Mouse (Mus musculus): Measurements from ENCODE around the gene Ifnab. TPM values are rescaled to one million over a fixed set of nuclear protein-coding genes. Genes with fewer than 3 reads are reported as not detected.
A peak's percentile ranks its signal among the peaks of the same experiment; 100 is the strongest.

Ifnab gene
- polyA plus RNA-seq (2015; fragmentation: Nextera tagmentation; extraction: Ambion mirVana): not detected in 2 replicates

DNA sequence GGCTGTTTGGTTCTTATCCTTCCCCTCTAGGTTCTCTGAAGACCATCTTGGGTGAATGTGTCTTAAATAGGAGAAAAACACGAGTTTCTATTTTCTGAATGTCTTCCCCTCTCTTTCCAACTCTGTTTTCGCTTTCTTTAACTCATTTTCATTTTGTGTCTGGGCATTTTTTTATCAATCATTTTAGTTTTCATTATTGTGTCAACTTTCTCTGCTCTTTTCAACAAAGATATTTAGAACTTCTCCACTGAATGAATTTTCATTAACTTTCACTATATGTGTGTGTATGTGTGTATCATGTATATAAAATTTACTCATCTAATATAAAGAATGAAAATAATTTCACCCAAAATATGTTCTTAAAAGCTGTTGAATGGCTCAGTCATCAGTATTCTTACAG, at the start of gene Ifnab:
Gene Ifnab, minus strand, starts transcription at position 101 of the 400 bp plus-strand sequence.
- TF ChIP-seq EP300 (IDR thresholded peaks at IDR 0.05) (no peak), CTCF (IDR thresholded peaks at IDR 0.05) (no peak)
- Histone ChIP-seq H3K27ac (ENCODE audit: low read length) (no peak within 1 kb of the TSS), H3K4me2 (replicated peaks; ENCODE audit: low read depth, low read length) (no peak within 1 kb of the TSS), H3K36me3 (ENCODE audit: insufficient read depth, low read length) (no peaks in the 10 kb centered on the region), H3K9ac (replicated peaks; ENCODE audit: low read depth) (no peak within 1 kb of the TSS), H3K27me3 (replicated peaks; ENCODE audit: insufficient read depth, low read length) (no peaks in the 10 kb centered on the region), H3K4me3 (ENCODE audit: low read depth, low read length) (no peak within 1 kb of the TSS), H3K4me1 (ENCODE audit: insufficient read depth, low read depth, low read length) (no peaks in the 10 kb centered on the region), H3K9me3 (ENCODE audit: low read length) (no peaks in the 10 kb centered on the region)
- ATAC-seq (no peak), DNase-seq (ENCODE audit: low spot score) (no peak)
- 64% methylated on average over 2 of the region's 2 CpGs for WGBS

GRCm38 (mm10) chr4:88739036-88739435, 47.9 kb upstream of the Ifnab start:
- no peak for TF ChIP-seq CTCF (IDR thresholded peaks at IDR 0.05)
- TF ChIP-seq EP300 (IDR thresholded peaks at IDR 0.05): no peak
- WGBS: 84% methylated on average over 6 of the region's 6 CpGs

GRCm38 (mm10) chr4:88738480-88738879, 47.3 kb upstream of the Ifnab start:
- ATAC-seq (peak; percentile 62), DNase-seq (ENCODE audit: low spot score) (peak; percentile 81)
- Histone ChIP-seq H3K9ac (replicated peaks; ENCODE audit: low read depth) (no peak overlapping the region), H3K27ac (ENCODE audit: low read length) (no peak overlapping the region), H3K27me3 (replicated peaks; ENCODE audit: insufficient read depth, low read length) (no peaks in the 10 kb centered on the region), H3K4me1 (ENCODE audit: insufficient read depth, low read depth, low read length) (no peaks in the 10 kb centered on the region), H3K9me3 (ENCODE audit: low read length) (no peaks in the 10 kb centered on the region), H3K4me3 (ENCODE audit: low read depth, low read length) (no peak overlapping the region), H3K36me3 (ENCODE audit: insufficient read depth, low read length) (no peaks in the 10 kb centered on the region), H3K4me2 (replicated peaks; ENCODE audit: low read depth, low read length) (no peak overlapping the region)
- TF ChIP-seq CTCF (IDR thresholded peaks at IDR 0.05) (peak; percentile 93), EP300 (IDR thresholded peaks at IDR 0.05) (no peak)
- 1% methylated on average over 2 of the region's 2 CpGs for WGBS

More at GRCm38 (mm10) chr4:88739036-88739435, 47.9 kb upstream of the Ifnab start:
- H3K27me3 ChIP-seq (replicated peaks; ENCODE audit: insufficient read depth, low read length): no peaks in the 10 kb centered on the region
- no peaks in the 10 kb centered on the region for H3K36me3 ChIP-seq (ENCODE audit: insufficient read depth, low read length)
- H3K4me1 ChIP-seq (ENCODE audit: insufficient read depth, low read depth, low read length): no peaks in the 10 kb centered on the region
- H3K27ac ChIP-seq (ENCODE audit: low read length): no peak overlapping the region
- H3K9ac ChIP-seq (replicated peaks; ENCODE audit: low read depth): no peak overlapping the region
- no peaks in the 10 kb centered on the region for H3K9me3 ChIP-seq (ENCODE audit: low read length)
- H3K4me2 ChIP-seq (replicated peaks; ENCODE audit: low read depth, low read length): no peak overlapping the region
- DNase-seq (ENCODE audit: low spot score) (no peak), ATAC-seq (no peak)
- H3K4me3 ChIP-seq (ENCODE audit: low read depth, low read length): no peak overlapping the region

GRCm38 (mm10) chr4:88727324-88727723, 36.2 kb upstream of the Ifnab start:
- 0% methylated on average over 1 of the region's 1 CpGs for WGBS
- Histone ChIP-seq H3K9ac (replicated peaks; ENCODE audit: low read depth) (no peak overlapping the region), H3K27ac (ENCODE audit: low read length) (no peak overlapping the region), H3K4me1 (ENCODE audit: insufficient read depth, low read depth, low read length) (no peaks in the 10 kb centered on the region), H3K4me3 (ENCODE audit: low read depth, low read length) (no peak overlapping the region), H3K27me3 (replicated peaks; ENCODE audit: insufficient read depth, low read length) (no peaks in the 10 kb centered on the region), H3K36me3 (ENCODE audit: insufficient read depth, low read length) (no peaks in the 10 kb centered on the region), H3K9me3 (ENCODE audit: low read length) (no peaks in the 10 kb centered on the region), H3K4me2 (replicated peaks; ENCODE audit: low read depth, low read length) (no peak overlapping the region)
- ATAC-seq: peak; percentile 36
- TF ChIP-seq EP300 (IDR thresholded peaks at IDR 0.05): no peak
- peak; percentile 87 for TF ChIP-seq CTCF (IDR thresholded peaks at IDR 0.05)
- peak; percentile 81 for DNase-seq (ENCODE audit: low spot score)

DNA sequence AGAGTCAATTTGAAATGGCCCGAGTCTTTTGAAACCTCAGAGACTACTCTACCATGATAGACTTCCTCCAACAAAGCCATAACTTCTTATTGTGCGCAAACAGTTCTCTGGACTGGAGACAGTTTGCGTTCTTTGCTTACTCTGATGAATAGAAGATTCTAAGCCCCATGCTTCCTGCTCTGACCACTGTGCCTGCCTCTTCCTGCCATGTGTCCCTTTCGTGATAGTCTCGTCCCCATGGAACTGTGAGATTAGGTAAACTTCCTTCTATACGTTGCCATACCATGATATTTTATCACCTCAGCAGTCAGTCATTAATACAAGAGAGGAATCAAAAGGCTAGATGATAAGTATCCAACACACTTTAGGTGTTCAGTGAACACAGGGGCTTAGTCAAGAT, 35.6 kb upstream of the Ifnab start:
- H3K4me2 ChIP-seq (replicated peaks; ENCODE audit: low read depth, low read length): no peak overlapping the region
- TF ChIP-seq EP300 (IDR thresholded peaks at IDR 0.05) (no peak), CTCF (IDR thresholded peaks at IDR 0.05) (no peak)

DNA sequence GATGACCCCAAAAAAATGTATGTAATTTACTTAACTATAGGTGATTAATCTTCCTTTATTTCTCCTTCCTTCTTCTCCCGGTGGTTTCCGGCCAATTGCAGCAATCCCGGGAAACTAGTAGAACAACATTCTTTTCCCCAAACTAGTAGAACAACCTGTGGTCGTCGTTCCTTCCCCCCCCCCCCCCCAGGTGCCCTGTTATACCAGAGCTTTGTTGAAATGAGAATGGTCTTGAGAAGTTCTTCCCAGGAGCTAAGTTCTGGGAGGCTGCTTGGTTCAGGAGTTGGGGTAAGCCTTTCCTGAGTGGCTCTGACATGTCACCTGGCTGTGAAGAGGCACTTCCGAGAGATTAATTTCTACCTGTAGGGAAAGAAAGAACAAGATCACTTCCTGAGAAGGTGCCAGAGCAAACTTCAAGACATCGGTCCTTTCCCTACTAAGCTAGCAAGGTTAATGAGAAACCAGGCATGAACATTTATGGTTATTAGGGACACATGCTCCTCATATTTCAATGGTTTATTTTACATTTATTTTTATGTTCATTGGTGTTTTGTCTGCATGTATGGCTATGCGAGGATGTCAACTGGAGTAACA, 32.4 kb upstream of the Ifnab start:
- peak; percentile 74 for DNase-seq (ENCODE audit: low spot score)
- Histone ChIP-seq H3K4me1 (ENCODE audit: insufficient read depth, low read depth, low read length) (peaks cover 19% of the 10 kb centered on the region; the same call in 1 of the 2 replicates), H3K4me3 (ENCODE audit: low read depth, low read length) (no peak overlapping the region), H3K27me3 (replicated peaks; ENCODE audit: insufficient read depth, low read length) (no peaks in the 10 kb centered on the region), H3K4me2 (replicated peaks; ENCODE audit: low read depth, low read length) (peak overlapping the region; percentile 69; the same call in 1 of the 2 replicates), H3K9ac (replicated peaks; ENCODE audit: low read depth) (no peak overlapping the region), H3K9me3 (ENCODE audit: low read length) (no peaks in the 10 kb centered on the region), H3K27ac (ENCODE audit: low read length) (peak overlapping the region; percentile 47), H3K36me3 (ENCODE audit: insufficient read depth, low read length) (no peaks in the 10 kb centered on the region)
- TF ChIP-seq EP300 (IDR thresholded peaks at IDR 0.05): peak; percentile 66; the same call in 1 of the 2 replicates
- no peak for TF ChIP-seq CTCF (IDR thresholded peaks at IDR 0.05)
- WGBS: 41% methylated on average over 8 of the region's 8 CpGs
- peak; percentile 8; the same call in 1 of the 2 replicates for ATAC-seq

More for the DNA sequence above, 35.6 kb upstream of the Ifnab start:
- ATAC-seq (no peak), DNase-seq (ENCODE audit: low spot score) (no peak)
- no peaks in the 10 kb centered on the region for H3K27me3 ChIP-seq (replicated peaks; ENCODE audit: insufficient read depth, low read length)
- no peak overlapping the region for H3K9ac ChIP-seq (replicated peaks; ENCODE audit: low read depth)
- H3K36me3 ChIP-seq (ENCODE audit: insufficient read depth, low read length): no peaks in the 10 kb centered on the region
- no peaks in the 10 kb centered on the region for H3K4me1 ChIP-seq (ENCODE audit: insufficient read depth, low read depth, low read length)
- WGBS: 52% methylated on average over 6 of the region's 6 CpGs
- no peaks in the 10 kb centered on the region for H3K9me3 ChIP-seq (ENCODE audit: low read length)
- H3K4me3 ChIP-seq (ENCODE audit: low read depth, low read length): no peak overlapping the region
- H3K27ac ChIP-seq (ENCODE audit: low read length): no peak overlapping the region

Measured in lung, postnatal 0 days (tissue).